Mouse (Mus musculus) stomach, postnatal 0 days (tissue): ENCODE measurements around the gene Papss2. TPM values are rescaled to one million over a fixed set of nuclear protein-coding genes. Genes with fewer than 3 reads are reported as not detected.

Source experiments
- ATAC-seq: fragments of 200-750 bp; cut with Nextera tagmentation; 2 replicates; pipeline ENCODE4 v1.8.0; 2017; ENCODE audit not compliant: low FRiP score, low TSS enrichment
- DNase-seq: peaks from one replicate; pipeline ENCODE4 v3.0.0-alpha.2; 2016; ENCODE audit warnings: low spot score
- H3K27ac ChIP-seq: fragments of 300-500 bp; sonication (generic); replicated peaks from 2 replicates; pipeline ENCODE4 v1.5.1; 2014; ENCODE audit warnings: mild to moderate bottlenecking, control low read depth
- H3K27me3 ChIP-seq: fragments of 300-500 bp; sonication (generic); 2 replicates; pipeline ENCODE4 v1.6.1; 2014; ENCODE audit warnings: low read length; ENCODE audit not compliant: control insufficient read depth, insufficient read depth
- H3K36me3 ChIP-seq: fragments of 300-500 bp; sonication (generic); 2 replicates; pipeline ENCODE4 v1.6.1; 2014; ENCODE audit warnings: low read length, mixed read lengths; ENCODE audit not compliant: control insufficient read depth, insufficient read depth
- H3K4me1 ChIP-seq: fragments of 300-500 bp; sonication (generic); replicated peaks from 2 replicates; pipeline ENCODE4 v1.6.1; 2014; ENCODE audit warnings: antibody characterized with exemption; ENCODE audit not compliant: control insufficient read depth, insufficient read depth
- H3K4me2 ChIP-seq: fragments of 300-500 bp; sonication (generic); replicated peaks from 2 replicates; pipeline ENCODE4 v1.6.1; 2014; ENCODE audit warnings: low read depth, mild to moderate bottlenecking, control low read depth, moderate library complexity
- H3K4me3 ChIP-seq: fragments of 300-500 bp; sonication (generic); 2 replicates; pipeline ENCODE4 v1.5.1; 2014; ENCODE audit warnings: low read depth, low read length, control low read depth
- H3K9ac ChIP-seq: fragments of 300-500 bp; sonication (generic); 2 replicates; pipeline ENCODE4 v1.6.1; 2014; ENCODE audit warnings: mild to moderate bottlenecking, low read length, control low read depth, mixed read lengths
- H3K9me3 ChIP-seq: fragments of 300-500 bp; sonication (generic); 2 replicates; pipeline ENCODE4 v1.6.1; 2016; ENCODE audit warnings: low read length; ENCODE audit not compliant: control insufficient read depth
- CTCF ChIP-seq: IDR thresholded peaks from 2 replicates; pipeline ENCODE4 v1.5.1; 2016; ENCODE audit warnings: antibody characterized with exemption, low read depth, mild to moderate bottlenecking, moderate library complexity
- EP300 ChIP-seq: optimal IDR thresholded peaks from 2 replicates; pipeline ENCODE3; 2016; ENCODE audit warnings: antibody characterized with exemption
- WGBS: fragments of 180-500 bp; shearing (Covaris S2); extraction: QIAGEN DNeasy Blood & Tissue Kit; methylation state at CpG from one replicate; pipeline ENCODE4 v1.1.7; 2014; 5-methylcytosine and 5-hydroxymethylcytosine counted together
- polyA plus RNA-seq: library from polyadenylated mRNA; unstranded; fragments of >200 nt; fragmentation: Nextera tagmentation; extraction: Ambion mirVana; gene quantifications from 2 replicates; pipeline ENCODE4 v1.2.1, GENCODE M21; 2015

Gene Papss2
- polyA plus RNA-seq, 1 experiment from 2014 or later = 20.8 TPM

DNA sequence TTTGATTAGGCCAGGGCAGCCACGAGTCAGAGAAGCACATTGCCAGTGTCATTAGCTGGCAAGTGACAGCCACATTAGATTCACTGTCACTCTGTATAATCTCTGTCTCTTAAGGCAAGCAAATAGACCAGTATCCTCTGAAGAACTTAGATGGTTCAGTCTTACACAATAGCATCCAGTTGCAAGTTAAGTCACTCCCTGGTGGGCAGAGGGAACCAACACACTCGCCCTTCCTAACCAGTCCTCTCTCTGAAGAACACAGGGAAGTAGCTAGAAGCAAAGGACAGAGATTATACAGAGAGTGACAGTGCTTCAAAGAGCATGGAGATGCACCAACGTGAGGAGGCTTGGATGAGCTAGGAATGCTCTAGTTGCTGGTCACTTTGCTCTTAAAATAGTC is 42.3 kb upstream of the Papss2 start:
- WGBS = 81% methylated on average over 3 of the region's 3 CpGs
- no peak for TF ChIP-seq CTCF
- no peak for TF ChIP-seq EP300
- Histone ChIP-seq H3K4me1 (no peaks in the 10 kb centered on the region), H3K4me3 (no peak overlapping the region), H3K9me3 (no peaks in the 10 kb centered on the region), H3K27ac (no peak overlapping the region), H3K9ac (no peak overlapping the region), H3K27me3 (no peaks in the 10 kb centered on the region), H3K36me3 (no peaks in the 10 kb centered on the region), H3K4me2 (no peak overlapping the region)
- ATAC-seq (no peak), DNase-seq (no peak)

DNA sequence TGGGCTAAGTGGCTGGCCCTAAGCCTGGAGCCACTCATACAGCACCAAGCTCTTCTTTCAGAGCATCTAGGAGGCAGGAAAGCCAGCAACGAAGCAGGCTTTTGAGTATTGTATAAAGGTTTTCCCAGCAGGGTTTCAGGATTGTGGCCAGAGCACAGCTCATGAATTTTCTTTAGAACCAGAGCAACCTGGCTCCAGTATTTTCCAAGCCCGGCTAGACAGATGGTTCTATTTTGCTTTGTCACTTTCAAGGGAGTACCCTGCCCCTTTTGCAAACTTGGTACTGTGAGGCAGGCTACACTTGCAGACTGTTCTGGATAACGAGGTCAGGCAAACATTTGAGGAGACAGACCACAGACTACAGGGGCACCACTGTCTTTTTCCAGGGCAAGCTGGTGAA is 40.3 kb upstream of the Papss2 start:
- Histone ChIP-seq H3K4me2 (no peak overlapping the region), H3K9ac (no peak overlapping the region), H3K36me3 (no peaks in the 10 kb centered on the region), H3K4me1 (no peaks in the 10 kb centered on the region), H3K9me3 (no peaks in the 10 kb centered on the region), H3K27me3 (no peaks in the 10 kb centered on the region), H3K27ac (no peak overlapping the region), H3K4me3 (no peak overlapping the region)
- TF ChIP-seq CTCF (no peak), EP300 (no peak)
- no peak for ATAC-seq
- WGBS = 36% methylated on average over 3 of the region's 3 CpGs
- no peak for DNase-seq

GRCm38 (mm10) chr19:32567025-32567424 is 28.6 kb upstream of the Papss2 start:
- Histone ChIP-seq H3K4me2 (no peak overlapping the region), H3K9me3 (no peaks in the 10 kb centered on the region), H3K4me1 (no peaks in the 10 kb centered on the region), H3K36me3 (no peaks in the 10 kb centered on the region), H3K27me3 (no peaks in the 10 kb centered on the region), H3K27ac (no peak overlapping the region), H3K9ac (no peak overlapping the region), H3K4me3 (no peak overlapping the region)
- TF ChIP-seq CTCF = no peak
- TF ChIP-seq EP300 = no peak
- ATAC-seq (no peak), DNase-seq (no peak)
- WGBS = 57% methylated on average over 8 of the region's 8 CpGs

DNA sequence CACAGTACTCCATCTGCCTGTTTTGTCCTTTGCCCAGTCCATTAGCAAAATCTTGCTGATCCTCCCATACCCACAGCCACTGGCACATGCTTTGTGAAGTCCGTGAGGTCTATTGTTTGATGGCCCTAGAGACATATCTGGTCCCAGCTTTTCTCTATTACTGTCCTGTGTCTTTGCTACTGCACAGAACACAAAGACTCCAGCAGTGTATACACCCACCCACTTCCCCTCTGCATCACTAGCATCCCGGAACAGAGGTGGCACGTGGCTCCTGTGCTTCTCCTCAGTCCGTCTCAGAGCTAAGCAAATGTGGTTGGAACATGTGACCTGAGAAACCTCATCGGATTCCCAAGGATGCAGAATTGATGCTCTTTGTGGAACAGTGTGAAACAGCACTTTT is 28.1 kb upstream of the Papss2 start:
- H3K4me3 ChIP-seq = no peak overlapping the region
- no peaks in the 10 kb centered on the region for H3K9me3 ChIP-seq
- no peaks in the 10 kb centered on the region for H3K36me3 ChIP-seq
- WGBS = 82% methylated on average over 5 of the region's 5 CpGs
- no peaks in the 10 kb centered on the region for H3K4me1 ChIP-seq
- no peak overlapping the region for H3K9ac ChIP-seq
- H3K4me2 ChIP-seq = no peak overlapping the region
- H3K27me3 ChIP-seq = no peaks in the 10 kb centered on the region
- TF ChIP-seq EP300 (no peak), CTCF (no peak)
- ATAC-seq (no peak), DNase-seq (no peak)
- no peak overlapping the region for H3K27ac ChIP-seq

GRCm38 (mm10) chr19:32568470-32568869 is 27.1 kb upstream of the Papss2 start:
- Histone ChIP-seq H3K27ac (no peak overlapping the region), H3K4me2 (no peak overlapping the region), H3K4me3 (no peak overlapping the region), H3K9ac (no peak overlapping the region), H3K27me3 (no peaks in the 10 kb centered on the region), H3K9me3 (no peaks in the 10 kb centered on the region), H3K36me3 (no peaks in the 10 kb centered on the region), H3K4me1 (0 out of 2 replicates have a peak, but pooled peaks cover 2% of the 10 kb centered on the region)
- DNase-seq = no peak
- no peak for ATAC-seq
- WGBS = 90% methylated on average over 3 of the region's 3 CpGs
- TF ChIP-seq EP300 (no peak), CTCF (no peak)

DNA sequence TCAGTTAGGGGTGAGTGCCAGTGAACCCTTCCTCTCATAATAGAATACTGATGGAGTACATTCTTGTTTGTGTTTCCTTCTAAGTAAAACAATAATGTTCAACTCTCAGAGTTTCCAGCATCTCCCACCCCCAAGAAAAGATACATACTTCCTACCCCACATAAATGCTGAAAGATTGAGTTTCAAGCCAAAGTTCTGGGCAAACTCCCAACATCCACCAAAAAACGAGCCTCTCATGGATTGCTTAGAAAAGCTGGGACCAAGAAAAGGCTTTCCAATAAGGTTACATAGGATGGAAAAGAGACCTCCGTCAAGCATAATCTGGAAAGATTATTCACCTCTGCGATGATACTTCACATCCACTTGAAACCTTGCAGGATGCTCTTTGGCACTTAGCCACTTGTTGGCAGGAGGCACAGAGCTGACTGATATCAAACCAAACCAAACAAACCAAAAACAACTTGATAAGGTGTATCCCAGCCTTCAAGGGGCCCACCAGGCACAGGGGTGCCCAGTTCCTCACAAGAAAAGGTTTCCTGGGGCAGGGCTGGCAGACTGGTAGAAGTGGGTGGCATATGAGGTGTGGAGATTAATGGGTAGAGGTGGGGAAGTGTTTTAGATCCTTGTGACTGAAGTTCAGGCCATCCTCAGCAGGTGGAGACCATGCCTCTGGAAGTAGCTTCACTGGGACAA is 26.5 kb upstream of the Papss2 start:
- no peaks in the 10 kb centered on the region for H3K27me3 ChIP-seq
- no peak overlapping the region for H3K9ac ChIP-seq
- H3K4me2 ChIP-seq = no peak overlapping the region
- H3K36me3 ChIP-seq = no peaks in the 10 kb centered on the region
- 0 out of 2 replicates have a peak, but pooled peaks cover 2% of the 10 kb centered on the region for H3K4me1 ChIP-seq
- WGBS = 72% methylated on average over 3 of the region's 3 CpGs
- ATAC-seq (no peak), DNase-seq (no peak)
- no peak overlapping the region for H3K4me3 ChIP-seq
- H3K9me3 ChIP-seq = no peaks in the 10 kb centered on the region
- H3K27ac ChIP-seq = no peak overlapping the region
- no peak for TF ChIP-seq CTCF
- no peak for TF ChIP-seq EP300
